Mouse (Mus musculus) WW6 (cell line): ENCODE data around the gene Nrp2.
A peak's percentile ranks its signal among the peaks of the same experiment; 100 is the strongest.

Experiments
- DNase-seq: peaks from one replicate; pipeline ENCODE4 v3.0.0-alpha.2; 2013; ENCODE audit warnings: low read depth, low spot score

The Nrp2 gene

DNA sequence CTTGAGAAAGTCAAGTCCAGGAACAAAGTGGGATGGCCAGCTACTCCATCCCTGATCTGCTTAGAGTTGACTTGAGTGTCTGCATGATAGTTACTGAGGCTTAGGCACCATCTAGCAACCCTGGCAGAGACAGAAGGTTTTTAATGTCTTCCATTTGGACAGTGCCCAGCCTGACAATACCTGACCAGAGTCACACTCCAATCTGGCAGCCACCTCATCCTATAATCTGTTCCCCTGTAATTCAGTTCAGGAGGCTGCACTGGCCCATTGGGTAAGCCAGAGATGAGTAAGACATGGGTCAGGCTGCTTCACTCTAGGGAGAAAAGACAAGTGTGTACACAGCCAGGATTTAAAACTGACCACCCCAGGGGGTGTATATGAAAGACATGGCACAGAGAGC lies 79.5 kb downstream of the Nrp2 start:
- no peak for DNase-seq

- DNase-seq, result peak; percentile 40
Measured at GRCm38 (mm10) chr1:62783354-62784083, 80.4 kb downstream of the Nrp2 start.

DNA sequence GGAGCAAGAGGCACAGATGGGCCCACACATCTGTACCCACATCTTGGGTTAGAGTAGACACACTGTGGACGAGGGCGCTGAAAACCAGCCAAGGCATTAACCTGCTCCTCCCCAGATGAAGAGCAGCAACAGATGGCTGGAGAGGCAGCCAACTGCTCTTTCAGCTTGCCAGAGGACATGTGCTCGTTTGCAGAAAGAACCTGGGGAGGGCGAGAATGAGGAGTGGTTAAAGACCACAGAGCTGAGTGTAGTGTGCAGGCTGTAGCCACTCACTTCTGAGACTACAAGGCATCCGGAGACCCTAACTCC lies 81.0 kb downstream of the Nrp2 start:
- no peak for DNase-seq

- no peak for DNase-seq
Measured at GRCm38 (mm10) chr1:62786255-62786654, 83.2 kb downstream of the Nrp2 start.

GRCm38 (mm10) chr1:62787546-62787945 lies 84.5 kb downstream of the Nrp2 start:
- DNase-seq, result no peak

DNA sequence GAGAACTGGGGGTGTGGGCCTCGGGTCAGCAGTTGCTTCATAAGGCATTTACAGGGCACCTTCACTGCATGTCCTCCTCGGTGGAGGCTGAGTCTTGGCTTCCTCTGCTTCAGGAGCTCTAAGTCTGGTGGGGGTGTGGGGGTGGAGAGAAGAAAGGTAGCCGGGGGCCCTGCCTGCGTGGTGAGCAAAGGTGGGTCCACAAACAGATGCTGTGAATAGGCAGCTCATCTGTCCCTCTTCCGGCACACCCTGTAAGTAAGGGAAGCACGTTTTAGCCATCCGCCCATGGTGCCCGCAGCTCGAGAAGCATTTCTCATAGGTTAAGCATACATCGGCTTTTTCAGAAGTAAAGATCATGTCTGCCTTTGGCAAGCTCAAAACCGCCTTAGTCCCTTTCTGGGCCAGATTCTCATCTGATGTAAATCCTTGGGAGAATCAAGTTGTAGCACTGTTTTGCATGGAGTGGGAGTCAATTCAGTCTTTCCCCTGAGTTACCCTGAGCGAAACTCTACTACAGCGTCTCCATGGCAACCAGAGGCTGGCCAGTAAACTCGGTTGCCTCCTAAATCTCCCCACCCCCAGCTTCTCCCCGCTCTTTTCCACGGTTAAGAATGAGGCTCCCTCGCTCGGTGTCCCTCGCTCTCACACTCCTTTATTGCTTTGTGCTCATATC lies 91.3 kb downstream of the Nrp2 start:
- peak; percentile 47 for DNase-seq

GRCm38 (mm10) chr1:62794896-62795255 lies 91.8 kb downstream of the Nrp2 start:
- no peak for DNase-seq

DNA sequence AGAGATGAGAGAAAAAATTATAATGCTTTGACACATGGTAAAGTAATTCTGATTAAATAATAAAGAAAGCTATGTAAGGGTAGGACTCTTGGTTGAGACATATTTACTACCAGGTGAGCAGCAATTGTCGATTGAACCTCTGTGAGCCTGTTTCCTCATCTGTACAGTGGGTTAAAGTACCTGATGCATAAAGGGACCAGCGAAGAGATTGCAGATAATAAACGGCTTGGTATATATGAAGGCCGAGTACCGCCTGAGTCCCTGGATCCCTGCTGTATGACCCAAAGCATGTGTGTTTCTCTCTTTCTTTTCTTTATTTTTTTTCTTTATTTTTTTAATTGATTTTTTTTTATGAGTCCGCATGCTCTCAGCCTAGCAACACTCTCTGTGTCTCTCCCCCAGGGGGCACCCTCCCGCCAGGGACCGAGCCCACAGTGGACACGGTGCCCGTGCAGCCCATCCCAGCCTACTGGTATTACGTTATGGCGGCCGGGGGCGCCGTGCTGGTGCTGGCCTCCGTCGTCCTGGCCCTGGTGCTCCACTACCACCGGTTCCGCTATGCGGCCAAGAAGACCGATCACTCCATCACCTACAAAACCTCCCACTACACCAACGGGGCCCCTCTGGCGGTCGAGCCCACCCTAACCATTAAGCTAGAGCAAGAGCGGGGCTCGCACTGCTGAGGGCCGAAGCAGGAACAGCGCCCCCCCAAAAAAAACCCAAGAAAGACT lies 92.4 kb downstream of the Nrp2 start:
- DNase-seq, result no peak

GRCm38 (mm10) chr1:62796038-62796647 lies 93.1 kb downstream of the Nrp2 start:
- no peak for DNase-seq

DNA sequence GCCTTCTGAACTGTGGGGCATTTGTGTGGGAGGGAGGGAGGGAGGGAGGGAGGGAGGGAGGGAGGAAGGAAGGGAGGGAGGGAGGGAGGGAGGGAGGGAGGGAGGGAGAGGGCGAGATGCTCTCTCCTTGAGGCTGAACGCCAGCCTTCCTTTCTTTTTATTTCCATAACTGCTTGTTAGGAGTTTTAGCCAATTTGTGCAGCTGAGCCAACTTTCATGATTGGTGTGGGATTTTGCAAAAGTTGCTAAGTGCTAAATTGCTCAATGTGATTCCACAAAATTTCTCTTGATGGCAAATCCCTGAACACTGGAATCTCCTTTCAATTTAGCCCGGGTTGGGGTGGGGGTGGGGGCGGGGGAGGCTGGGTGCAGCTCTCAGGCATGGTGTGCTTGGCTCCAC lies 96.3 kb downstream of the Nrp2 start:
- DNase-seq, result no peak

DNA sequence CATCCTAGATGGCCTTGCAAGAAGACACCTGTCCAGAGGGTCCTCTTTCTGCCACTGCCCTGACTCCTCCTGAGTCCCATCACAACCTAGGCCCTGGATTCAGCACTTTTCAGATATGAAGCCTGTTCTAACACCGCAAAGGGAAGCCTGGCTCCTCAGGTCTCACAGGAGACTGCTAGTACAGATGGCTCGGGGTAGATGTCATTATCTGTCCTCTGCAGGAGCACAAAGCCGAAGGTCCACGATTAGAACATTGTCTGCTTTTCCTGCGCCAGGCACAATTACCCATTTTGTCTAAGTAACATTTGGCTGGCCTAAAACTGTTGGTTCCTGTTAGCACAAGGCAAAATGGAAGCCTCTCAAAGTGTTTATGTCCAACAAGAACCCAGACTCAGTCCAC lies 97.3 kb downstream of the Nrp2 start:
- DNase-seq, result no peak

GRCm38 (mm10) chr1:62801429-62801828 lies 98.3 kb downstream of the Nrp2 start:
- DNase-seq, result no peak

GRCm38 (mm10) chr1:62801842-62802241 lies 98.8 kb downstream of the Nrp2 start:
- no peak for DNase-seq

DNA sequence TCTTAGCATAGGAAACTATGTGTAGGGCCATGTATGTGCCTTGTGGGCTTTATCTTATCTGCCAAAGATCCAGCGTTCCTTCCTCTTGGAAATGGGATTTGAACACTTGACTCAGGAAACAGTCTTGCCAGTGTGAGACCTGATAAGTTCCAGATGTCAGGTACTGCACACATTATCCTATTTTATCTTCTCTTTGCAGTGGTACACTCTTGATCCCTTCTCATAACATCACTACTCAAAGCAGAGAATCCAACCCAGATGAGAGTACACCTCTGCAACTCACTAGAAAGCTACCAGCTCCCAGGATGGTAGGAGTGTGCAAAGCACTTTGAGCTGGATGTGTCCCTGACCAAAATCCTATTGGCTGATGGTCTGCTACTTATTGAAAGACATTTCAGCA lies 100.5 kb downstream of the Nrp2 start:
- no peak for DNase-seq

- no peak for DNase-seq
Measured at GRCm38 (mm10) chr1:62806014-62806413, 102.9 kb downstream of the Nrp2 start.

DNA sequence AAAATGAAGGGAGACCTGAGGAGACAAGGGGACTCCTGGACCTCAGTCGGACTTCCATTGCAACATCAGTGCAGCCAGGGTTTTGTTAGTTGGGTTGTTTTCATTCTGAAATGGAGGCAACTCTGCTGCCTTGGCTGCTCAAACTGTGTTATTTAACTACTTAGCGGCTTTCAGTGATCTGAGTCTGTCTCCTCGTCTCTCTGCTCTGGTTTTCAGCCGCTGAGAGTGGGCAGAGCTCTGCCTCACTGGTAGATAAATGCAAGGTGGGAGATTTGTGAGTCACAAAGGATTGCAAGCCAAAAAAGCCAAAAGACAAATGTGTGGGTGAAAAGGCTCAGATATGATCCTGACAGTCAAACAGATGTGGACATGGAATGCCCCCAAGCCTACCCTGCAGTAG lies 105.3 kb downstream of the Nrp2 start:
- no peak for DNase-seq

DNA sequence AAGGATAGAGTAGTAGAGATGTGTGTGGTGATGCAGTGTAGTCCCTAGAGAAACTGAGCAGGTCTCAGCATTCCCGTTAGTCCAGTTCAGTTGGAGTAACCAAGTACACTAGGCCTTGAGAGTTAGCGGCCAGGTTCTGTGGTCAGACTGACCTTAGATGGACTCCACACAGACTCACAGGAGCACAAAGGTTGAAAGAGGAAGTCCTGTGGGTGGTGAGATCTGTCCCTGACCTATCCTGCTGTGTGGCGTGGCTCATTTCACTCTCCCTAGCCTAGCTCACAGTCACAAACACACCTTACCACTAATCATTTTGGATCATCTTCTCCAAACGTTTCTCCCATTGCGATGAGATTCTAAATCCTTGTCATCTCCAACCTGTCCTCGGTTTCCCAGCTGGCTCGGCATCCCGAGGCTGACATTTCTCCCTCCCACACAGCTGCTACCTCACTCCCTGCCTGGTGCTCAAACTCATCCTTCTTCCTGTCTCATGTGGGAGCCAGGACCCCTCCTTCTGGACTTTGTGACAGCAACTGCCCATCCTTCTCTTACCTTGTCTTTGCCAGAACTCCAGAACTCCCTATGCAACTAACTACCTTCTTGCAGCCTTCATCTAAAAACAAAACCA lies 106.6 kb downstream of the Nrp2 start:
- no peak for DNase-seq

DNA sequence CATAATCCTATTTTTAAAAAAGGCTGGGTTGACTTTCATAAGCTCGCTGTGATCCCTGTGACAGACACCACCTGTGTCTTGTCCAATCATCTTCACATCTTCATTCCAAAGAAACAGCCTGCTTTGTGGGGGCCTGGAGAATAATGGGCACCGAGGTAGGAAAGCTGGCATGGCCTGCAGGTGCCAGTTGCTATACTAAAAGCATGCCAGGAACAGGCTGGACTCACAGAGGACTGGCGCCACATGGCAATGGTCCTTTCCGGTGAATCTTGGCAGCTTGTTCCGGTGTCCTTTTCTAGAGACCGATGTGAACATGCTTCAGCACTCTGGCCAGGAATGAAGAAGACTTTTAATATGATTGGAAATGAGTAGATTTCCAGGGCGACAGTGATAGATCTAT lies 108.1 kb downstream of the Nrp2 start:
- no peak for DNase-seq

GRCm38 (mm10) chr1:62812701-62813684 lies 109.9 kb downstream of the Nrp2 start:
- DNase-seq, result no peak

- no peak for DNase-seq
Measured at GRCm38 (mm10) chr1:62813938-62814337, 110.9 kb downstream of the Nrp2 start.

DNA sequence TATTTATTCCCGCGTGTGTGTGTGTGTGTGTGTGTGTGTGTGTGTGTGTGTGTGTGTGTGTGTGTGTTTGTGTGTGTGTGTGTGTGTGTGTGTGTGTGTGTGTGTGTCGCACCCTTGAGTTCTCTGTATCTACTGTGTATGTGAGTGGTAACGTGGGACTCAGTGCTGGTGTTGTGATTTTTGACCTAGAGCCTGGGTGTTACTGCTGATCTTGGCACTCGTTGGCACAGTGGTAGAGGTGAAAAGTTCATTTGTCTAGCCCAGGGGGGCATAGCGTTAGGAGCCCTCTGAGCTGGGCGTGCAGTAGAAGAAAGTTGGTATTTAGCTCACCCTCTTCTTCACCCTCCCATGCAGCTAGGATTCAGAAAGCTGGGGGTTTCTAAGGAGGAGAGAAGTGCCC lies 114.5 kb downstream of the Nrp2 start:
- DNase-seq, result no peak
